Mouse (Mus musculus): ENCODE measurements at regions not wholly inside any gene's neighbourhood (a gene's known extent, or its start where the extent isn't known, plus 50 kb on each side); places are given as distances from the start of the nearest gene placed in this dataset.
A peak's percentile ranks its signal among the peaks of the same experiment; 100 is the strongest.

DNA sequence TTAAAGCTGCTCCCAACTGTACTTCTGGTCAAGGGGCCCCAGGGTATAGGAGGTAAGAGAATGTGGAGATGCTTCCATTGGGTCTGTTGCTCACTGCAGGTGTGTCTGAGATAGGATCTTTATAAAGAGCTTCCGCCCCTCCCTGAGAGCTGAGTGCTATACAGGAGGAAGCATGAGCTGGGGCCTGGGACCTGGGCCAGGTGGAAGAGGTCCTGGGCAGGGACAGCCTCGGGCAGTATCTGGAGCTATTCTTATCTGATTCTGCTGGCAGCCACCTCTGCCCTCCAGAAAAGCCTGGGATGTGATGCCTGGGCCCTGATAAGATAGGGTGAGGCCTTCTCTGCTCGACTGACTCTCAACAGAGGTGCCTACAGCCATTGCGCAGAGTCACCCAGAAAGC, 203.3 kb downstream of the Opa1 start:
- no peak for ATAC-seq (ENCODE audit: low FRiP score)
- 80% methylated on average over 4 of the region's 4 CpGs for WGBS
- no peak overlapping the region for H3K27ac ChIP-seq (ENCODE audit: low read depth, low read length)

DNA sequence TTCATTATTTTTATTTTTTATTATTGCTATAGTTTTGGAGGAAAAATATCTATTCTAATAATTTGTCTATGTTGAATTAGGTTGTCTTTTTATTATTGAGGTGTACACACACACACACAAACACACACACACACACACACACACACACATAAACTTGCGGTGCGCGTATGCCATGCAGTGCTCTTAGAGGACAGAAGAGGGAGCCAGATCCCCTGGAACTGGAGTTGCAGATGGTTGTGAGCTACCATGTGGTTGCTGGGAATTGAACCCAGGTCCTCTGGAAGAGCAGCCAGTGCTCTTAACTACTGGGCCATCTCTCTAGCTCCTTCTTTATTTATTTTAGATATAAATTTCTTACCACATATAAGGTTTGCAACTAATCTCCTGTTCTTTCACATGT, 206.0 kb downstream of the Opa1 start:
- ATAC-seq (ENCODE audit: low FRiP score) (no peak), DNase-seq (ENCODE audit: low spot score) (no peak)
- Histone ChIP-seq H3K9ac (replicated peaks; ENCODE audit: low read length, poor library complexity, severe bottlenecking) (no peak overlapping the region), H3K4me2 (ENCODE audit: low read depth, low read length, poor library complexity, severe bottlenecking) (no peak overlapping the region), H3K27ac (ENCODE audit: low read depth, low read length) (no peak overlapping the region), H3K27me3 (ENCODE audit: insufficient read depth, low read length) (no peaks in the 10 kb centered on the region), H3K4me1 (ENCODE audit: insufficient read depth, low read length) (no peaks in the 10 kb centered on the region), H3K4me3 (ENCODE audit: low read depth, low read length) (no peak overlapping the region), H3K36me3 (ENCODE audit: insufficient read depth, low read length) (no peaks in the 10 kb centered on the region), H3K9me3 (ENCODE audit: low read length) (no peaks in the 10 kb centered on the region)
- TF ChIP-seq CTCF (IDR thresholded peaks at IDR 0.05), result peak; percentile 34
- WGBS, result 100% methylated on average over 3 of the region's 3 CpGs

More for the DNA sequence above, 203.3 kb downstream of the Opa1 start:
- no peaks in the 10 kb centered on the region for H3K27me3 ChIP-seq (ENCODE audit: insufficient read depth, low read length)
- no peaks in the 10 kb centered on the region for H3K36me3 ChIP-seq (ENCODE audit: insufficient read depth, low read length)
- DNase-seq (ENCODE audit: low spot score), result no peak
- no peaks in the 10 kb centered on the region for H3K9me3 ChIP-seq (ENCODE audit: low read length)
- TF ChIP-seq CTCF (IDR thresholded peaks at IDR 0.05), result no peak
- H3K9ac ChIP-seq (replicated peaks; ENCODE audit: low read length, poor library complexity, severe bottlenecking), result no peak overlapping the region
- H3K4me3 ChIP-seq (ENCODE audit: low read depth, low read length), result no peak overlapping the region
- H3K4me1 ChIP-seq (ENCODE audit: insufficient read depth, low read length), result no peaks in the 10 kb centered on the region
- H3K4me2 ChIP-seq (ENCODE audit: low read depth, low read length, poor library complexity, severe bottlenecking), result no peak overlapping the region

DNA sequence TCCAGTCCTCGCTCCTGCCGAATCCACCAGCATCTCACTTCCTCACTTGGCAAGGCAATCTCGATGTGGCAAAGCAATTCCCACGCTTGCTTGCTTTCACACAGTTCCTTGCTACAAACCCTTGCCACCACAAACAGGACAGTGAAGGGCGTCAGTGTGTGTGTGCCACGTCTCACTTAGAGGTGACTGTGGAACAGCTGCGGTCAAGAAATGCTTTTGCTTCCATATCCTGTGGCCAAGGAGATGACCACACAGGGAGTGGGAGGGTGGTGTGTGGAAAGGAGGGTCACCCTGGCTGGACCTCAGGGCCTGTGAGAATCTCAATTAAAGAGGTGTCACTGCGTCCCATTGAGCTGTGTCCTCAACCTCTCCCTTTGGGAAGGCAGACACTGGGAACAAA, 207.4 kb downstream of the Opa1 start:
- Histone ChIP-seq H3K27me3 (ENCODE audit: insufficient read depth, low read length) (no peaks in the 10 kb centered on the region), H3K4me3 (ENCODE audit: low read depth, low read length) (no peak overlapping the region), H3K27ac (ENCODE audit: low read depth, low read length) (no peak overlapping the region), H3K36me3 (ENCODE audit: insufficient read depth, low read length) (no peaks in the 10 kb centered on the region), H3K9ac (replicated peaks; ENCODE audit: low read length, poor library complexity, severe bottlenecking) (no peak overlapping the region), H3K9me3 (ENCODE audit: low read length) (no peaks in the 10 kb centered on the region), H3K4me2 (ENCODE audit: low read depth, low read length, poor library complexity, severe bottlenecking) (no peak overlapping the region), H3K4me1 (ENCODE audit: insufficient read depth, low read length) (no peaks in the 10 kb centered on the region)
- TF ChIP-seq CTCF (IDR thresholded peaks at IDR 0.05), result no peak
- ATAC-seq (ENCODE audit: low FRiP score), result no peak
- DNase-seq (ENCODE audit: low spot score), result no peak
- 83% methylated on average over 8 of the region's 8 CpGs for WGBS

DNA sequence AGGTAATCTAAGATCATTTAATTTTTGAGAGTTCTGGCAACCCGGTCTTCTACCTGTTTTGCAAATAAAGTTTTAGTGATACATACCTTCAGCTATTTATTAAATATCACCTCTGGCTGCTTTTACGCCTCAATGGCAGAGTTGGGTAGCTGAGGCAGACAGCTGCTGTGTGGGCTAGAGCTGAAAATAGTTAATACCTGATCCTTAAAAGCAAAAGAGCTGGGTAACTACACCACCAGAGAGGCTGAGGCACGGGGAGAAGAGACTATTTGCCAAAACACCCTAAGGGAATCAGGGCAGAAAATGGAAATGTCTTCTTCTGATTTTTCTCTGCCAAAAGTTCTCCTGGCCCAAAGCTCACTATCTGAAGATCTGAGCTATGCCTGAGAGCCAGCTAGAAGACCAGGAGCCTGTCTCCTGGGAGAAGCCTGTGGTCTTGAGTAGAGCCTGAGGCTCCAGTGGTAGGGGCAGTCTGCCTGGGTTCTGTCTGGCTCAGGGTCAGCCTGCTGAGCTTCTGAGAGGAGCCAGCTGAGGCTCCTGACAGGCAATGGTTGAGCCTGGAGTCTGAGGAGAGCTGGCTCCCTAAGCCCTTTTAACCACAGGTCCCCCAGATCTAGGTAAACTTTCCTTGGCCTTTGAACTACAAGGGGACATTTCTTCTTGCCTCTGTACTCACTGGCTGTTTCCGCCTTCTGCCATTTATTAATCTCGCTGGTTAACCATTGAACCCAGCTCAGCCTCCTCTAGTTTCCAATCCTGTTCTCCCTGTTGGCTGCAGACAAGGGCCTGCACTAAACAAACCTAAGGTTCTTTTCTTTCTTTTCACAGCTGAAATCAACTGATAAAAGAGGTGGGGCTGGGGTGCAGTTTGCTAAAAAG, 208.7 kb downstream of the Opa1 start:
- no peak overlapping the region for H3K4me3 ChIP-seq (ENCODE audit: low read depth, low read length)
- H3K27me3 ChIP-seq (ENCODE audit: insufficient read depth, low read length), result no peaks in the 10 kb centered on the region
- DNase-seq (ENCODE audit: low spot score), result no peak
- ATAC-seq (ENCODE audit: low FRiP score), result no peak
- H3K36me3 ChIP-seq (ENCODE audit: insufficient read depth, low read length), result no peaks in the 10 kb centered on the region
- TF ChIP-seq CTCF (IDR thresholded peaks at IDR 0.05), result no peak
- WGBS, result 82% methylated on average over 5 of the region's 5 CpGs
- H3K9me3 ChIP-seq (ENCODE audit: low read length), result no peaks in the 10 kb centered on the region
- no peak overlapping the region for H3K4me2 ChIP-seq (ENCODE audit: low read depth, low read length, poor library complexity, severe bottlenecking)
- no peaks in the 10 kb centered on the region for H3K4me1 ChIP-seq (ENCODE audit: insufficient read depth, low read length)
- no peak overlapping the region for H3K9ac ChIP-seq (replicated peaks; ENCODE audit: low read length, poor library complexity, severe bottlenecking)
- H3K27ac ChIP-seq (ENCODE audit: low read depth, low read length), result no peak overlapping the region

DNA sequence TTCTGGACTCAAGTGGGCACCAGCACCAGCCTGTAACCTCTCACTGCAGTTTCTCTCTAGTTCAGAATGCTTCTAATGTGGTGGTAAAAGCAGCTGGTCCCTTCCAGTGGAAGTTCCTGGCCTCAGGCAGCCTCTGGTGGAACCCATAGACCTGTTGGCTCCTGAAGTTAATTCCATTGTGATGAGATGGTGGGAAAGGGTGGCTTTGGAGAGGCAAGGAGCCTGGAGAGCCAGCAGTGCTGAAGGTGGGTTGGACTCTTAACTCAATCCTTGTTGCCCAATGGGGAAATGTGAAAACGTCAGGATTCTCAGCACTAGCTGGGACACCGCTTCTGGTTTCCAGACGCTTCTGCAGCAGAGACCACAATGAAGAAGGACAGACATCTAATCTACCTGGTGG, 210.9 kb downstream of the Opa1 start:
- DNase-seq (ENCODE audit: low spot score) (no peak), ATAC-seq (ENCODE audit: low FRiP score) (no peak)
- H3K4me1 ChIP-seq (ENCODE audit: insufficient read depth, low read length), result no peaks in the 10 kb centered on the region
- H3K27ac ChIP-seq (ENCODE audit: low read depth, low read length), result no peak overlapping the region
- no peak overlapping the region for H3K9ac ChIP-seq (replicated peaks; ENCODE audit: low read length, poor library complexity, severe bottlenecking)
- no peak for TF ChIP-seq CTCF (IDR thresholded peaks at IDR 0.05)
- no peak overlapping the region for H3K4me2 ChIP-seq (ENCODE audit: low read depth, low read length, poor library complexity, severe bottlenecking)
- H3K36me3 ChIP-seq (ENCODE audit: insufficient read depth, low read length), result no peaks in the 10 kb centered on the region
- 95% methylated on average over 3 of the region's 3 CpGs for WGBS
- no peaks in the 10 kb centered on the region for H3K9me3 ChIP-seq (ENCODE audit: low read length)
- no peaks in the 10 kb centered on the region for H3K27me3 ChIP-seq (ENCODE audit: insufficient read depth, low read length)
- H3K4me3 ChIP-seq (ENCODE audit: low read depth, low read length), result no peak overlapping the region

DNA sequence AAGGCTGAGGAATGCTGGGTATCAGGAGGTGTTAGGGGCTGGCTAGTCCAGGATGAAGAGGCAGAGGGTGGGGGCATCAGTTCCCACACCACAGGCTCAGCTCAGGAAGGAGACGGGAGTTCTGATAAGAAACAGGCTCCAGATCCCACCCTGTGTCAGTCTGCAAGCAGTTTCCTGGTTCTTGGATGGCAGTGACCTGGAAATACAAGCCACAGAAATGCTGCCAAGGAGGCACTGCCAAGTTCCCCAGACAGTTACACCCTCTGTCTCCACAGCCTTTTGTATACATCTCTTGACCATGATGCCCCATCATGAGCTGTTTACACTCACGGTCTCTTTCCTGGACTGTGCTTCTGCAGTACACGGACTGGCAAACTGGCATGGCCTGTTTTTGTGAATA, 220.1 kb downstream of the Opa1 start:
- H3K4me3 ChIP-seq (ENCODE audit: low read depth, low read length), result no peak overlapping the region
- no peaks in the 10 kb centered on the region for H3K4me1 ChIP-seq (ENCODE audit: insufficient read depth, low read length)
- ATAC-seq (ENCODE audit: low FRiP score), result no peak
- no peak overlapping the region for H3K27ac ChIP-seq (ENCODE audit: low read depth, low read length)
- no peaks in the 10 kb centered on the region for H3K9me3 ChIP-seq (ENCODE audit: low read length)
- no peaks in the 10 kb centered on the region for H3K36me3 ChIP-seq (ENCODE audit: insufficient read depth, low read length)
- H3K27me3 ChIP-seq (ENCODE audit: insufficient read depth, low read length), result 0 out of 2 replicates have a peak, but pooled peaks cover 4% of the 10 kb centered on the region
- WGBS, result 68% methylated on average over 3 of the region's 3 CpGs
- H3K4me2 ChIP-seq (ENCODE audit: low read depth, low read length, poor library complexity, severe bottlenecking), result no peak overlapping the region
- H3K9ac ChIP-seq (replicated peaks; ENCODE audit: low read length, poor library complexity, severe bottlenecking), result no peak overlapping the region
- peak; percentile 47 for DNase-seq (ENCODE audit: low spot score)
- TF ChIP-seq CTCF (IDR thresholded peaks at IDR 0.05), result no peak

Measured in midbrain, postnatal 0 days (tissue).